19 mouse cellular contexts compared by ENCODE assay signal in genomic region chr14:28517631-28518560, GRCm38 (mm10). TPM values are rescaled to one million over a fixed set of nuclear protein-coding genes. Genes with fewer than 3 reads are reported as not detected.
DNase-seq lines count a peak whose midpoint lies in the region; ATAC-seq and TF ChIP-seq lines count a peak whose summit lies in the region.
"Had no signal": no experiment of that assay in that cellular context is flagged by ENCODE, and none has a peak within 500 bp of the region (broad histone marks: within the 10 kb centered on the region; RNA-seq: fewer than 3 reads in every experiment).

No protein-coding gene starts in this region.

- TF ChIP-seq CTCF in midbrain, postnatal 0 days (IDR thresholded peaks at IDR 0.05), result no peak

- WGBS in forebrain, embryonic 16.5 days, result 51% methylated on average over 39 of the region's 39 CpGs
- 57% methylated on average over 39 of the region's 39 CpGs for WGBS in forebrain, embryonic 15.5 days
- 56% methylated on average over 39 of the region's 39 CpGs for WGBS in midbrain, embryonic 11.5 days
- WGBS in midbrain, postnatal 0 days, result 71% methylated on average over 39 of the region's 39 CpGs
- 63% methylated on average over 39 of the region's 39 CpGs for WGBS in embryonic facial prominence, embryonic 14.5 days

- peak; percentile 75 for DNase-seq in midbrain, embryonic 11.5 days (ENCODE audit: low spot score, missing footprints)
- DNase-seq in midbrain, postnatal 0 days (ENCODE audit: low spot score), result no peak
- DNase-seq in embryonic facial prominence, embryonic 14.5 days (ENCODE audit: low spot score), result no peak
- DNase-seq in kidney, adult 9 months, result no peak
- DNase-seq in cerebellum, adult 9-11 months, result no peak
- DNase-seq: cerebellum, postnatal 10 days; gastrocnemius, postnatal 25 days; heart, postnatal 36 days; left cerebral cortex, postnatal 4 days; right cerebral cortex, postnatal 14 days; thymus, postnatal 25 days had no signal

- H3K27me3 ChIP-seq in forebrain, embryonic 16.5 days (replicated peaks; ENCODE audit: control insufficient read depth, insufficient read depth, low read length), result peaks cover 4% of the 10 kb centered on the region; the same call in 1 of the 2 replicates
- no peaks in the 10 kb centered on the region for H3K27me3 ChIP-seq in forebrain, embryonic 15.5 days
- no peaks in the 10 kb centered on the region for H3K27me3 ChIP-seq in midbrain, embryonic 11.5 days (ENCODE audit: control insufficient read depth, insufficient read depth, low read length)
- H3K27me3 ChIP-seq in midbrain, postnatal 0 days (ENCODE audit: insufficient read depth, low read length), result peaks cover 2% of the 10 kb centered on the region
- no peaks in the 10 kb centered on the region for H3K27me3 ChIP-seq in embryonic facial prominence, embryonic 14.5 days (replicated peaks; ENCODE audit: control insufficient read depth, insufficient read depth, low read length)
- H3K27me3 ChIP-seq: heart, embryonic 12.5 days had no signal

- no peak overlapping the region for H3K9ac ChIP-seq in forebrain, embryonic 16.5 days (replicated peaks; ENCODE audit: low read depth, low read length)
- H3K9ac ChIP-seq in forebrain, embryonic 15.5 days (replicated peaks), result no peak overlapping the region
- H3K9ac ChIP-seq in midbrain, embryonic 11.5 days (ENCODE audit: low read length), result no peak overlapping the region
- H3K9ac ChIP-seq in midbrain, postnatal 0 days (replicated peaks; ENCODE audit: low read length, poor library complexity, severe bottlenecking), result no peak overlapping the region
- H3K9ac ChIP-seq in embryonic facial prominence, embryonic 14.5 days (ENCODE audit: low read depth, low read length), result peak overlapping the region; percentile 96; the same call in 1 of the 2 replicates
- H3K9ac ChIP-seq: heart, embryonic 12.5 days; liver, embryonic 15.5 days; neural tube, embryonic 13.5 days had no signal

- no peak overlapping the region for H3K4me3 ChIP-seq in forebrain, embryonic 16.5 days (replicated peaks; ENCODE audit: low read length)
- H3K4me3 ChIP-seq in forebrain, embryonic 15.5 days, result no peak overlapping the region
- no peak overlapping the region for H3K4me3 ChIP-seq in midbrain, embryonic 11.5 days (ENCODE audit: low read depth, low read length)
- no peak overlapping the region for H3K4me3 ChIP-seq in midbrain, postnatal 0 days (ENCODE audit: low read depth, low read length)
- H3K4me3 ChIP-seq in embryonic facial prominence, embryonic 14.5 days (ENCODE audit: low read depth, low read length), result peak overlapping the region; percentile 21; the same call in 1 of the 2 replicates
- H3K4me3 ChIP-seq: heart, embryonic 12.5 days; liver, embryonic 15.5 days; neural tube, embryonic 13.5 days had no signal

- no peak overlapping the region for H3K27ac ChIP-seq in forebrain, embryonic 16.5 days (ENCODE audit: low read length)
- H3K27ac ChIP-seq in forebrain, embryonic 15.5 days (replicated peaks), result no peak overlapping the region
- no peak overlapping the region for H3K27ac ChIP-seq in midbrain, embryonic 11.5 days (ENCODE audit: low read depth, low read length)
- H3K27ac ChIP-seq in midbrain, postnatal 0 days (ENCODE audit: low read depth, low read length), result no peak overlapping the region
- H3K27ac ChIP-seq in embryonic facial prominence, embryonic 14.5 days (replicated peaks; ENCODE audit: low read depth, low read length), result peak overlapping the region; percentile 77
- H3K27ac ChIP-seq: liver, embryonic 15.5 days; neural tube, embryonic 13.5 days had no signal

- peaks cover 5% of the 10 kb centered on the region for H3K4me1 ChIP-seq in forebrain, embryonic 16.5 days (replicated peaks; ENCODE audit: control insufficient read depth, insufficient read depth, low read length)
- H3K4me1 ChIP-seq in forebrain, embryonic 15.5 days, result peaks cover 16% of the 10 kb centered on the region
- H3K4me1 ChIP-seq in midbrain, embryonic 11.5 days (ENCODE audit: control insufficient read depth, insufficient read depth, low read length), result peaks cover 9% of the 10 kb centered on the region
- H3K4me1 ChIP-seq in midbrain, postnatal 0 days (ENCODE audit: insufficient read depth, low read length), result no peaks in the 10 kb centered on the region
- H3K4me1 ChIP-seq in embryonic facial prominence, embryonic 14.5 days (ENCODE audit: control insufficient read depth, insufficient read depth, low read length), result 0 out of 2 replicates have a peak, but pooled peaks cover 2% of the 10 kb centered on the region
- H3K4me1 ChIP-seq: liver, embryonic 15.5 days had no signal

- no peaks in the 10 kb centered on the region for H3K9me3 ChIP-seq in forebrain, embryonic 16.5 days (ENCODE audit: control insufficient read depth, low read length)
- H3K9me3 ChIP-seq in forebrain, embryonic 15.5 days, result no peaks in the 10 kb centered on the region
- no peaks in the 10 kb centered on the region for H3K9me3 ChIP-seq in midbrain, embryonic 11.5 days (ENCODE audit: control insufficient read depth, low read length)
- no peaks in the 10 kb centered on the region for H3K9me3 ChIP-seq in midbrain, postnatal 0 days (ENCODE audit: low read length)
- H3K9me3 ChIP-seq in embryonic facial prominence, embryonic 14.5 days (ENCODE audit: control insufficient read depth, low read length), result no peaks in the 10 kb centered on the region
- H3K9me3 ChIP-seq: heart, embryonic 12.5 days; liver, embryonic 15.5 days; neural tube, embryonic 13.5 days had no signal

- 0 out of 2 replicates have a peak overlapping the region, but pooled peaks have one; percentile 8 for H3K4me2 ChIP-seq in forebrain, embryonic 16.5 days (ENCODE audit: low read length)
- no peak overlapping the region for H3K4me2 ChIP-seq in forebrain, embryonic 15.5 days (replicated peaks)
- 0 out of 2 replicates have a peak overlapping the region, but pooled peaks have one; percentile 4 for H3K4me2 ChIP-seq in midbrain, embryonic 11.5 days
- H3K4me2 ChIP-seq in midbrain, postnatal 0 days (ENCODE audit: low read depth, low read length, poor library complexity, severe bottlenecking), result no peak overlapping the region; the same call in 1 of the 2 replicates
- peak overlapping the region; percentile 84 for H3K4me2 ChIP-seq in embryonic facial prominence, embryonic 14.5 days (ENCODE audit: low read depth, low read length)
- H3K4me2 ChIP-seq: heart, embryonic 12.5 days; liver, embryonic 15.5 days; neural tube, embryonic 13.5 days had no signal

- H3K36me3 ChIP-seq in forebrain, embryonic 16.5 days (ENCODE audit: control insufficient read depth, insufficient read depth), result no peaks in the 10 kb centered on the region
- no peaks in the 10 kb centered on the region for H3K36me3 ChIP-seq in forebrain, embryonic 15.5 days
- 0 out of 2 replicates have a peak, but pooled peaks cover 6% of the 10 kb centered on the region for H3K36me3 ChIP-seq in midbrain, embryonic 11.5 days (ENCODE audit: control insufficient read depth, insufficient read depth, low read length)
- no peaks in the 10 kb centered on the region for H3K36me3 ChIP-seq in midbrain, postnatal 0 days (ENCODE audit: insufficient read depth, low read length)
- H3K36me3 ChIP-seq in embryonic facial prominence, embryonic 14.5 days (ENCODE audit: control insufficient read depth, insufficient read depth, low read length), result peaks cover 85% of the 10 kb centered on the region
- H3K36me3 ChIP-seq: liver, embryonic 15.5 days had no signal

- ATAC-seq in forebrain, embryonic 16.5 days, result no peak
- ATAC-seq in forebrain, embryonic 15.5 days (replicated peaks), result no peak
- ATAC-seq in midbrain, embryonic 11.5 days (ENCODE audit: low FRiP score), result no peak
- ATAC-seq in midbrain, postnatal 0 days (ENCODE audit: low FRiP score), result no peak
- no peak for ATAC-seq in embryonic facial prominence, embryonic 14.5 days (ENCODE audit: low read depth)
- ATAC-seq: intestine, embryonic 16.5 days; lung, postnatal 0 days had no signal

RNA-seq across cellular contexts. Expression of gene Wnt5a, which starts 13.3 kb away (rescaled TPM):
- polyA plus RNA-seq in forebrain, embryonic 16.5 days (2015; fragmentation: Nextera tagmentation; extraction: Ambion mirVana), result 11.8 and 12.0 TPM in 2 replicates
- polyA plus RNA-seq in forebrain, embryonic 15.5 days (2015; fragmentation: Nextera tagmentation; extraction: Ambion mirVana), result 14.2 and 17.4 TPM in 2 replicates
- polyA plus RNA-seq in midbrain, embryonic 11.5 days (2014; fragmentation: Nextera tagmentation; extraction: Ambion mirVana), result 27.8 and 31.3 TPM in 2 replicates
- total RNA-seq in midbrain, postnatal 0 days (2014; rRNA removed), result 14.7 and 15.9 TPM in 2 replicates
- 10.0 and 11.2 TPM in 2 replicates for polyA plus RNA-seq in midbrain, postnatal 0 days (2015; fragmentation: Nextera tagmentation; extraction: Ambion mirVana)
- polyA plus RNA-seq in embryonic facial prominence, embryonic 14.5 days (2014; fragmentation: Nextera tagmentation; extraction: Ambion mirVana), result 58.6 and 68.9 TPM in 2 replicates
- total RNA-seq: megakaryocyte progenitor cell, adult 5-6 weeks had no signal

Comparison
In these comparisons a context has a peak if more than half of its experiments do, and no peak if none do; other contexts are left out.
1. H3K4me2 ChIP-seq: peak in forebrain, embryonic 16.5 days (single experiment), midbrain, embryonic 11.5 days (single experiment) and embryonic facial prominence, embryonic 14.5 days (single experiment); none in forebrain, embryonic 15.5 days (single experiment) and midbrain, postnatal 0 days (single experiment).